Mouse (Mus musculus) heart, postnatal 0 days (tissue): ENCODE measurements at regions not wholly inside any gene's neighbourhood (a gene's known extent, or its start where the extent isn't known, plus 50 kb on each side); places are given as distances from the start of the nearest gene placed in this dataset. TPM values are rescaled to one million over a fixed set of nuclear protein-coding genes. Genes with fewer than 3 reads are reported as not detected.

Source experiments
- ATAC-seq: fragments of 200-750 bp; cut with Nextera tagmentation; 2 replicates; pipeline ENCODE4 v1.8.0; 2017; ENCODE audit warnings: low read depth, moderate number of reproducible peaks, moderate library complexity; ENCODE audit not compliant: insufficient read depth
- DNase-seq: peaks from one replicate; pipeline ENCODE4 v3.0.0-alpha.2; 2016; ENCODE audit warnings: low spot score
- H3K27ac ChIP-seq: fragments of 300-500 bp; sonication (generic); 2 replicates; pipeline ENCODE4 v1.5.1; 2014; ENCODE audit warnings: low read depth, mild to moderate bottlenecking
- H3K27me3 ChIP-seq: fragments of 300-500 bp; sonication (generic); 2 replicates; pipeline ENCODE4 v1.6.1; 2014; ENCODE audit warnings: low read length, mixed read lengths; ENCODE audit not compliant: control insufficient read depth, insufficient read depth
- H3K36me3 ChIP-seq: fragments of 300-500 bp; sonication (generic); replicated peaks from 2 replicates; pipeline ENCODE4 v1.6.1; 2014; ENCODE audit warnings: low read length, mixed read lengths; ENCODE audit not compliant: control insufficient read depth, insufficient read depth
- H3K4me1 ChIP-seq: fragments of 300-500 bp; sonication (generic); 2 replicates; pipeline ENCODE4 v1.6.1; 2014; ENCODE audit warnings: antibody characterized with exemption; ENCODE audit not compliant: control insufficient read depth, insufficient read depth
- H3K4me2 ChIP-seq: fragments of 300-500 bp; sonication (generic); 2 replicates; pipeline ENCODE4 v1.6.1; 2014; ENCODE audit warnings: low read depth, mild to moderate bottlenecking, low read length, moderate library complexity
- H3K4me3 ChIP-seq: fragments of 300-500 bp; sonication (generic); 2 replicates; pipeline ENCODE4 v1.5.1; 2014; ENCODE audit warnings: low read depth, low read length
- H3K9ac ChIP-seq: fragments of 300-500 bp; sonication (generic); replicated peaks from 2 replicates; pipeline ENCODE4 v1.6.1; 2014; ENCODE audit warnings: low read depth, low read length, mixed read lengths
- H3K9me3 ChIP-seq: fragments of 300-500 bp; sonication (generic); replicated peaks from 2 replicates; pipeline ENCODE4 v1.6.1; 2016; ENCODE audit warnings: low read length; ENCODE audit not compliant: control insufficient read depth
- CTCF ChIP-seq: IDR thresholded peaks from 2 replicates; pipeline ENCODE4 v1.5.1; 2016; ENCODE audit warnings: antibody characterized with exemption, control low read depth, low read depth
- EP300 ChIP-seq: IDR thresholded peaks from 2 replicates; pipeline ENCODE4 v1.6.1; 2016; ENCODE audit warnings: antibody characterized with exemption, low read depth
- WGBS: fragments of 180-500 bp; shearing (Covaris S2); extraction: QIAGEN DNeasy Blood & Tissue Kit; methylation state at CpG from one replicate; pipeline ENCODE4 v1.1.7; 2014; 5-methylcytosine and 5-hydroxymethylcytosine counted together
- microRNA-seq: library from miRNA; unstranded; fragments of <30 nt; microRNA quantifications from one replicate; pipeline ENCODE4, GENCODE M21; 2016

DNA sequence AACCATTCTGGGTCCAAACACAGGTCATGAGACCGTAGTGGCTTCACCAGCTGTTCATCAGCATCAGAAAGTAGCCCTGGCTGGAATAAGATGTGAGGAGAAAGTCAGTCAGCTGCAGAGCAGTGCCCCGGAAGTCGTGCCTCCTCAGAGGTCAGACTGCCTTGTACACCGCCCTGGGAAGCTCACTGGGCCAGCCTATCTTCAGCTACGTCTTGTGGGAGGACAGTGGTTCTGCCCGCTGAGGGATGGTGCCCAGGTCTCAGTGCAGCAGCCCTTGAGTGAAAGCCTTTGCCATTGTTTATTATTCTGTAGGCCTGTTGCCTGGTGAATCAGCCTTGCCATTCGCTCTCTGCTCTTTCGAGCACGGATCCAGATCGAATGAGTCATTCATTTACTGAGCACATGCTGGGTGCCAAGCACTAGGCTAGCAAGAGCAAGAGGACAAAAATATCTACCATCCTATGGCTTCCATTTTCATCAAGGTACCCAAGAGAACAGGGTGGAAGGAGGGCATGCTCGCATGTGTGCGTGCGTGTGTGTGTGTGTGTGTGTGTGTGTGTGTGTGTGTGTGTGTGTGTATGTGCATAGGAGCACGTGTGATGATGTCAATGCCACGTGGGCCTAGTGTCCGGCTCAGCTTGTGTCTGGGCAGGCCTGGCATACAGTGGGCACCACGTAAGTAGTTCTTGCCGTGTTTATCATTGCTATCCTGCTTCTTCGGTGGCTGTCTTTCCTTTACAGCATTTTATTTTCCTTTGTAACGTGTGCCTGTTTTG lies 1121.0 kb upstream of the A1bg start:
- 72% methylated on average over 20 of the region's 20 CpGs for WGBS
- Histone ChIP-seq H3K27me3 (no peaks in the 10 kb centered on the region), H3K4me2 (no peak overlapping the region), H3K4me3 (no peak overlapping the region), H3K9ac (no peak overlapping the region), H3K9me3 (no peaks in the 10 kb centered on the region), H3K4me1 (0 out of 2 replicates have a peak, but pooled peaks cover 5% of the 10 kb centered on the region), H3K27ac (no peak overlapping the region), H3K36me3 (no peaks in the 10 kb centered on the region)
- TF ChIP-seq CTCF (no peak), EP300 (no peak)
- DNase-seq (no peak), ATAC-seq (no peak)

DNA sequence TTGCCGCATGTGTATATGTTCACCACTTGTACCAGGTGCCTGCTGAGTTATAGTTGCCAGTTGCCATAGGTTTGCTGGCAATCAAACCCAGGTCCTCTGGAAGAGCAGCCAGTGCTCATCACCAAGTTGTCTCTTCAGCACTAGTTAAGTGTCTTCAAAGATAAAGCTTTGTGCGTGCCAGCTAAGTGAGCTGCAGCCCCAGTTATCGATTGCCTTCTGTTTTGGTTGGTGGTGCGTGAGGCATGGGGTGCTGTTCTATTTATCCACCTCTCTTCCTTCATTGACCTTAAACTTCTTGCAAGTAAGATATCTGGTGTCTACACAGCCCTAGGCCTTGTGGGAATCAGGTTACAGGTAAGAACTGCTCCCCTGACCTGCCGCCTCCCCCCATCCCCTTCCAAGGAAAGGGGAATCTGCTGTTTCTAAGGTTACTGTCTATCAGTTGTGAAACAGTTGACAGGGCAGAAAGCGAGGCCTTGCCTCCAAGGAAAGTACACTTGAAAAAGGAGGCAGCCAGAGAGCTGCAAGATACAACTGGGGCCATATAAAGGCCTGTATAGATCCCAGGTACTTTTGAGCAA lies 1120.2 kb upstream of the A1bg start:
- WGBS: 82% methylated on average over 6 of the region's 6 CpGs
- no peaks in the 10 kb centered on the region for H3K27me3 ChIP-seq
- ATAC-seq: no peak

More for the DNA sequence above, 1120.2 kb upstream of the A1bg start:
- H3K4me3 ChIP-seq: no peak overlapping the region
- no peaks in the 10 kb centered on the region for H3K9me3 ChIP-seq
- no peak overlapping the region for H3K9ac ChIP-seq
- no peaks in the 10 kb centered on the region for H3K36me3 ChIP-seq
- TF ChIP-seq CTCF: no peak
- TF ChIP-seq EP300: no peak
- no peak overlapping the region for H3K4me2 ChIP-seq
- no peak for DNase-seq
- peaks cover 11% of the 10 kb centered on the region; the same call in 1 of the 2 replicates for H3K4me1 ChIP-seq
- no peak overlapping the region for H3K27ac ChIP-seq

Small RNA genes in the stretch of these regions (microRNA-seq; reads per million reads assigned to microRNA genes)
- not detected for gene Gm24810
